8 mouse cellular contexts compared by ENCODE assay signal in genomic region chr15:97246911-97247790, GRCm38 (mm10). TPM values are rescaled to one million over a fixed set of nuclear protein-coding genes. Genes with fewer than 3 reads are reported as not detected.
DNase-seq lines count a peak whose midpoint lies in the region; ATAC-seq and TF ChIP-seq lines count a peak whose summit lies in the region.

Gene Pced1b, plus strand, starts transcription at chr15:97247107.
Gene Amigo2, minus strand, starts transcription at chr15:97247287.

- DNase-seq in embryo, embryonic 11 days, result peak; percentile 84
- DNase-seq in gastrocnemius, postnatal 4 days (ENCODE audit: low spot score in 2 of 2), result peak; percentile 42 to 69
- DNase-seq in spleen, postnatal 14 days (ENCODE audit: low spot score in 2 of 2), result peak; percentile 30 to 60
- DNase-seq in MN1 (ENCODE audit: low spot score), result no peak

- peak; percentile 27 for TF ChIP-seq CTCF in intestine, postnatal 0 days (IDR thresholded peaks at IDR 0.05; ENCODE audit: low read depth)

- no peaks in the 10 kb centered on the region for H3K9me3 ChIP-seq in intestine, postnatal 0 days (ENCODE audit: control insufficient read depth)
- H3K9me3 ChIP-seq in limb, embryonic 13.5 days, result no peaks in the 10 kb centered on the region
- no peaks in the 10 kb centered on the region for H3K9me3 ChIP-seq in midbrain, embryonic 13.5 days

- no peaks in the 10 kb centered on the region for H3K4me1 ChIP-seq in intestine, postnatal 0 days (replicated peaks; ENCODE audit: control insufficient read depth, insufficient read depth, low read length)
- H3K4me1 ChIP-seq in limb, embryonic 13.5 days, result peaks cover 21% of the 10 kb centered on the region
- peaks cover 23% of the 10 kb centered on the region for H3K4me1 ChIP-seq in midbrain, embryonic 13.5 days (replicated peaks)

- H3K4me3 ChIP-seq in intestine, postnatal 0 days (ENCODE audit: low read depth, low read length), result peak within 1 kb of the TSS; percentile 71
- H3K4me3 ChIP-seq in limb, embryonic 13.5 days, result peak within 1 kb of the TSS; percentile 80
- H3K4me3 ChIP-seq in midbrain, embryonic 13.5 days (replicated peaks), result peak within 1 kb of the TSS; percentile 82

- peak within 1 kb of the TSS; percentile 77 for H3K27ac ChIP-seq in intestine, postnatal 0 days (ENCODE audit: low read depth, low read length)
- peak within 1 kb of the TSS; percentile 77 for H3K27ac ChIP-seq in limb, embryonic 13.5 days
- H3K27ac ChIP-seq in midbrain, embryonic 13.5 days, result peak within 1 kb of the TSS; percentile 86

- H3K9ac ChIP-seq in intestine, postnatal 0 days (ENCODE audit: low read depth, low read length), result peak within 1 kb of the TSS; percentile 85
- peak within 1 kb of the TSS; percentile 90 for H3K9ac ChIP-seq in limb, embryonic 13.5 days
- peak within 1 kb of the TSS; percentile 86 for H3K9ac ChIP-seq in midbrain, embryonic 13.5 days (replicated peaks)

- H3K27me3 ChIP-seq in intestine, postnatal 0 days (replicated peaks; ENCODE audit: control insufficient read depth, insufficient read depth, low read length), result peaks cover 29% of the 10 kb centered on the region
- peaks cover 26% of the 10 kb centered on the region for H3K27me3 ChIP-seq in limb, embryonic 13.5 days
- peaks cover 19% of the 10 kb centered on the region for H3K27me3 ChIP-seq in midbrain, embryonic 13.5 days

- H3K4me2 ChIP-seq in intestine, postnatal 0 days (replicated peaks; ENCODE audit: low read depth), result peak within 1 kb of the TSS; percentile 98
- H3K4me2 ChIP-seq in limb, embryonic 13.5 days (replicated peaks), result peak within 1 kb of the TSS; percentile 82
- peak within 1 kb of the TSS; percentile 86 for H3K4me2 ChIP-seq in midbrain, embryonic 13.5 days (replicated peaks)

- no peaks in the 10 kb centered on the region for H3K36me3 ChIP-seq in intestine, postnatal 0 days (ENCODE audit: control insufficient read depth, insufficient read depth)
- H3K36me3 ChIP-seq in limb, embryonic 13.5 days, result no peaks in the 10 kb centered on the region
- H3K36me3 ChIP-seq in midbrain, embryonic 13.5 days, result no peaks in the 10 kb centered on the region

- under 1% methylated on average over 95 of the region's 125 CpGs for WGBS in intestine, postnatal 0 days
- WGBS in limb, embryonic 13.5 days, result under 1% methylated on average over 76 of the region's 125 CpGs
- WGBS in midbrain, embryonic 13.5 days, result under 1% methylated on average over 81 of the region's 125 CpGs

- peak; percentile 24 for ATAC-seq in activated CD4-positive, CD25-positive, alpha-beta regulatory T cell, adult 4 months
- ATAC-seq in intestine, postnatal 0 days, result peak; percentile 55
- peak; percentile 88 for ATAC-seq in limb, embryonic 13.5 days (ENCODE audit: low FRiP score, low read depth)
- ATAC-seq in midbrain, embryonic 13.5 days, result peak; percentile 91

RNA-seq across cellular contexts. Expression of gene Pced1b, which starts in this region (rescaled TPM):
- polyA plus RNA-seq in activated CD4-positive, CD25-positive, alpha-beta regulatory T cell, adult 4 months (2017; shearing (Covaris generic)), result 10 to 100 TPM; 55.6 to 62.1 TPM
- 1 to 10 TPM; 4.6 to 6.3 TPM for total RNA-seq in gastrocnemius, postnatal 4 days (2021)
- 1.6 and 1.8 TPM in 2 replicates for polyA plus RNA-seq in intestine, postnatal 0 days (2015; fragmentation: Nextera tagmentation; extraction: Ambion mirVana)
- polyA plus RNA-seq in limb, embryonic 13.5 days (2015; fragmentation: Nextera tagmentation; extraction: Ambion mirVana), result 2.9 and 4.0 TPM in 2 replicates
- 4.0 and 4.7 TPM in 2 replicates for polyA plus RNA-seq in midbrain, embryonic 13.5 days (2015; fragmentation: Nextera tagmentation; extraction: Ambion mirVana)

RNA-seq across cellular contexts. Expression of gene Amigo2, which starts in this region (rescaled TPM):
- 1 to 10 TPM; 1.1 to 2.0 TPM for polyA plus RNA-seq in activated CD4-positive, CD25-positive, alpha-beta regulatory T cell, adult 4 months (2017; shearing (Covaris generic))
- total RNA-seq in gastrocnemius, postnatal 4 days (2021), result 1 to 10 TPM; 3.0 to 3.8 TPM
- polyA plus RNA-seq in intestine, postnatal 0 days (2015; fragmentation: Nextera tagmentation; extraction: Ambion mirVana), result 4.7 and 4.9 TPM in 2 replicates
- 6.3 and 6.7 TPM in 2 replicates for polyA plus RNA-seq in limb, embryonic 13.5 days (2015; fragmentation: Nextera tagmentation; extraction: Ambion mirVana)
- 8.2 and 9.6 TPM in 2 replicates for polyA plus RNA-seq in midbrain, embryonic 13.5 days (2015; fragmentation: Nextera tagmentation; extraction: Ambion mirVana)

Comparison
In these comparisons a context has a peak if more than half of its experiments do, and no peak if none do; other contexts are left out.
1. ATAC-seq: peak in every context shown above with its lines; median percentile 91 in midbrain, embryonic 13.5 days; 88 in limb, embryonic 13.5 days; 55 in intestine, postnatal 0 days; 24 in activated CD4-positive, CD25-positive, alpha-beta regulatory T cell, adult 4 months.